Mouse (Mus musculus) thymus, adult 18-20 months (tissue): ENCODE results near the gene P2rx7.

ENCODE experiments used
- DNase-seq, 2 experiments: peaks; one replicate each; pipeline ENCODE4 v3.0.0; 2022; ENCODE audit warnings: mixed read lengths in 2 of 2

The P2rx7 gene

DNA sequence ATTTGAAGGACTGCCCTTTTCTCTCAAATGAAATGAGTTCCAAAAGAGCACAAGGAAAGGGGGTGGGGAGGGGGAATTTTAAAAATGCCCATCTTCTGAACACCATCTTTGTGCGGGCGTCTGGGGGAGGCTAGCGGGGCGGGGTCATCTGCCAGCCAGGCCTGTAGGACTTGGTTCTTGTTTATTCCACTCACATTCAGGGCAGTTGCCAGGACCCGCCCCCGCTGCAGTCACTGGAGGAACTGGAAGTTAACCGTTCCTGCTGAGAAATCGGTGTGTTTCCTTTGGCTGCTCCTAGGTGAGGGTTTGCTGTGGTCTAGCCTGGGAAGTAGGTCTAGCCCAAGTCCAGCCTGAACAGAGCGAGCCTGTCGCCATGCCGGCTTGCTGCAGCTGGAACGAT, at the start of gene P2rx7:
Gene P2rx7 (plus strand): TSS at position 211 of the 400 bp plus-strand sequence.
- no peak for DNase-seq

DNA sequence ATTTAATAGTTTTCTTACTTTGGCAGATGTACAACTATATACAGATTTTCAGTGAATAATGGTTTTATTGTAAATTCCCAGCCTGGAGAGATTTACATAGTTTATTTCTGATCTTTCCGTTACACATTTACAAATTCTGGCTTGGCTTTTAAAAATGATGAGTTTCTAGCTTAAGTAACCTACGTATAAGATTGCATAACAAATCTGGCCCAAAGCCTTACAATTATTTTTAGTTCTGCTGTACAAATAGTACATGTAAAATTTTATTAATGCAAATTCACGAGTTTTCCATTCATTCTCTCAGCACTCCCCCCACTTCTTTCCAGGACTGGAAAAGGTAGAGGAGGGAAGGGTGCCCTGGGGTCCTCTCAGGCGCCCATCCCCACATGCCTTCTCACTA, 48.2 kb upstream of the P2rx7 start:
- no peak for DNase-seq

DNA sequence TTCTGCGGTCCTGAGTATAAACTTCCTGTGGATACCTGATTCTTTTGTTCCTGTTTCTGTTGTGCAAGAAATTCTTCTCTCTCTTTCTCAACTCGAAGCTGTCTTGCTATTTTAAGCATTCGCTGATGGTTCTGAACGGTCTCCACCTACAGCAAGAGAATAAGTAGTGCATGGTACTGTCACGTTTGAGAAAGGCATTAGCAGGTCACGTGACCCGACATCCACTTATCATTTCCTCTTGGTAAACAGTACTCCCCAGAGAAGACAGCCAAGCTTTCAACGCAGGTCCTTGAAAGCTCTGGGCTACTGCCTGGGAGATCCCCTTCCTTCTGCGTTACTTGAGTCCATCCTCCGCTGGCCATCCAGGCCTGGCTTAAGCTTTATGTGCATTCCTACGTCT, 41.5 kb upstream of the P2rx7 start:
- DNase-seq, result peak; percentile 25 to 60

DNA sequence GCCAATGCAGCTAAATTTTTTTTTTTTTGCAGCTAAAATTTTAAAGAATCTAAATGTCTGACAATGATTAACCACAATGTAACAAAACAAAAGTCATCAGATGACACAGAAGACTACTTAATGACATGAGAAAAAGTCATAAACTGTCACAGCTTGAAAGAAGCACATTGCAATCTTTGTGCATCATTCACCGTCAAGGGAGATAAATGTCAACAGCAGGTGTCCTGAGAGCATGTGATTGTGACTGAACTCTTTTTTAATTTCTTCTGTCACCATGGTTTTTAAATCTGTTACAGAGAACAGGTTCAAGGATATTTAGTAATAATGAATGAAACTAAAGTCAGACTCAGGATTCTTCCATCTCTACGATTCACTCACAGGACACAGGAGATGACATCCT, 38.8 kb upstream of the P2rx7 start:
- DNase-seq, result no peak

DNA sequence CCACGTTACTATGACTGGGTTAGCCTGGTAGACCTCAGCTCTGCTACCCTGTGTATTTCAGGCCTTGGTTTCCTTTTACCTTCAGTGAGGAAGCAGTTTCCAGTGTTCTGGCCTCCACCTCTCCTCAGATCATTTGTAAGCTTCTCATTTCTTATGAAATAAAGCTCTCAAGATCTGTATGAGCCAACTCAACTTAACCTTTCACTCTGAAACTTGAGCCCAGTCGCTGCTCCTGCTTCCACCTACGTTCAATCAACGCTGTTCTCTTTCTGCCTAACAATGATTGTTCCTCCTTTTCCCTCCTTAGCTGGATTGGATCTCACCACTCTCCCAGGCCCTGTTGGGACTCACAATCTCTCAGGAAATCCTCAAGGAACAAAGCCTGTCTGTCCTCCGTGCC, 32.1 kb upstream of the P2rx7 start:
- DNase-seq, result no peak

DNA sequence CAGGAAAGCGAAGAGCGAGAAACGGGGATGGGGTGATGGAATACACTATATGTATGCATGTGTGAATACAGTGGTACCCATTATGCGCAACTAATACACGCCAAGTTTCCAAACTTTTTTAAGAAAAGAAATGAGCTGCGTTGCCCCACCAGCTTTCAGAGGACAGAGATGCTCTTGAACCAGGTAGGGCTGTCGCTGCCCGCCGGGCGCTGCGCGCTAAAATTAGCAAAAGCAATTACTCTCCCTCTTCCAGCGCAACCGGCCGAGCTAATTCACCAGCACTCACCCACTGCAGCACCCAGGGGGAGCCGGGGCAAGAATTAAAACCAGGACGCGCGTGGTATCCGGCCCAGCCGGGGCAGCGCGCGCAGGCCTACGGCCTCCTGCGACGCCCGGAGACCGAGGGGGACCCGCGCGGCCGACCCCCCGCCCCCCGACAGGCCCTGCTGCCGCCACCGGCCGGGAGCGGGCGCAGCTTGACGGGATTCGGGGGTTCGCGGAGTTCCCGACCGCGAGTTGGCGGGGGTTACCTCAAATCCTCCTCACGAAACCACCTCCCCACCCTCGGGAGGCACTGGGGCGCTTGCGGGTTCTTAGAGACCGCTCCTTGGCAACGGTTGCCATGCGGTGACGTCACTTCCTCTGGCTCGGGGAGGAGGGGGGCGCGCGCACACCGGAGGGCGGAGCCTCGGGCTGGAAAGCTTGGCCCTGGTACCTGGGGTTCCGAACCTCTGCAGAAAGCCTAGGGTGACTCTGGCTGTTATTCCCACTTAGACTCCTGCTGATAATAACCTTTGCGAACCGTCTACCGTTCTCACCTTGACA, 29.6 kb upstream of the P2rx7 start, which contains the start of gene Ift81:
Gene Ift81 (minus strand): TSS at position 611 of the 825 bp plus-strand sequence.
- DNase-seq, result peak; percentile 88 to 93

DNA sequence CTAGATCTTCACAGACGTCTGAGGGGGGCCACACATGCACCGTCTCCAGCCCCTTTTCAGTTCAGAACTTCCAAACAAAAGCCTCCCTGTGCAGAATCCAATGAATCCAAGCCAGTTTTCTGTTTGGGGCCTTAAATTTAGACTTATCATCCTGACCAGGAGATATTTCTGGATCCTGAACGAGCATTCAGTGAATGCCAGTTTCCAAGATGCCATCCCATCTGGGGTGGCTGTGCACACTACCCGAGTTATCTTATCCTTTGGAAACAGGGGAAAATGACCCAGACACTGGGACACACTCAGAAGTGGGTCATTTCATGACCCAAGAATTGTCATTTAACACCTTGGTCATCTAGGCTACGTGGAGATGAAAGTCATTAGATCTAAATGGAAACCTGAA, 26.0 kb upstream of the P2rx7 start:
- DNase-seq, result no peak

DNA sequence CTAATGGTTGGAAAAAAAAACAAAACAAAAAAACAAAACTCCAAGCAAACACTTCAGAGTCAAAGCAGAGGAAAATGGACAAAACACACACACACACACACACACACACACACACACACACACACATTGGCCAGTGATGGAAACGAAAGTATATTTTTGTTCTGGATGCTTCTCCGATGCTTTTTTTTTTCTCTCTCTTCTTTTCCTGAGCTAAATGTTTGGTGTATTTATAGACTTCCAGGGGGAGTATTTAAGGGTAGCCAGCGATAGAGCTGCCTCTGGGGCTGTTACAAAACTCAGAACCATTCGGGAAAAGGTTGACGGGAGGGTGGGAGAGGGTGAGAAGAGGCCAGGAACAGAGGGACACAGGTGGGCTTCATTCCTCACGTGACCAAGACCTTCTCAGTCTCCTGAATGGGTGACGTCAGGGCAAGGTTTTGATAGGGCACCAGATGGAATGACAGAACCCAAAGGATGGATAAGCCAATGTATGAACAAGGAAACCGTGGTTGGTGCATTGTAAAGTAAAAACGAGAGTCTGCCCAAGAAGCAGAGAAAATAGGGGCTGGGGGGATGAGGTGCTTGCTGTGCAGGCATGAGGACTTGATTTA, 23.9 kb upstream of the P2rx7 start:
- DNase-seq, result no peak

DNA sequence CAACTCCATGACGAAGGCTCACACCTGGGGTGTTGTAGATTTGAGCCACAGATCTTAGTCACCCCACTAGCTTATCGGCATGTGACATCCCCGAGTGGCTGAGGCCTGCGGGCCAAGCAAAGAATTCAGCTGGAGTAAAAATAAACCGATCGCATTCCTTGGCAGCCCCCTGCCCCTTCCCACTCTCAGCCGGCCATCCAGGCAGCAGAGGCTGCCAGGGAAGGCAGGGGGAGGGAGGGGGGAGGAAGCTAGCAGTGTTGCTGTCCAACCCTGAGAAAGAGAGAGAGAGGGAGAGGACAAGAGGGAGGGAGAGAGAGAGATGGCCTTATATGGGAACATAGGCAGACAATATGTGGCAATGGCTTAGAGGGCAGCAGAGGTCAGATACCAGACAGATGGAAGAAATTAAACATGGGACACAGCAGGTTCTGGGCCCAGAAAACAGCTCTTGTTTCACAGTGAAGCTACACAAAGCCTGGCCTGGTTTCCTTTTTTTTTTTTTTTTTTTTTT, 22.3 kb upstream of the P2rx7 start:
- no peak for DNase-seq

DNA sequence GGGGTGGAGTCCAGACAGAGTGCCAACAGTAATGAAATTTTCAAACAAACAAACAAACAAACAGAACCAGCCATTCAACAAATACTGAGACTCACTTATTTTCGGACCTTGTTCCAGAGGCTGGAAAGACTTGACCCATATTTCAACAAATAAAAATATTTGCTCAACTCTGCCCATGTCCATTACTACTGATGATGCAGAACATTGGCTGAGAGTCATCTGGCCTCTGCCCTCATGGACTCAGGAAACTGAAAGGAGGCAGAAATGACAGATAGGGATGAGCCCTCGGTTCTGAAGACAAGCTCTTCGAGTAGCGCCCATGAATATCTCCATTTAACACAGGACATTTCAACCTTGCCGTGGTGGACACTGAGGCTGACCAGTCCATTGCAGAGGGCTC, 21.2 kb upstream of the P2rx7 start:
- no peak for DNase-seq

DNA sequence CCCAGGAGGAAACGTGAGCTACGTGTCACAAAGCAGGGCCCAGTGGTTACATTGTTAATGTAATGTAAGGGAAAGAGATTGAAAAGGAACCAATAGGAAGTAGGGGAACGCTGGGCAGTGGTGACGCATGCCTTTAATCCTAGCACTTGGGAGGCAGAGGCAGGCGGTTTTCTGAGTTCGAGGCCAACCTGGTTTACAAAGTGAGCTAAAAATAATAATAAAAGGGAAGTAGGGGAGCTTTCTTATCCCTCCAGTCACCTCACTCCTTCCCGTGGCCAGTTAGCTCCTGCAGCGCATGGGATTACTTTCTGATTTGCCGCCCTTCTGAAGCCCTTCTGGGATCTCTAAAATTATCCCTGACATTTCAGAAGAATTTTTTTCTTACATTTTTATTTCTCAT, 19.9 kb upstream of the P2rx7 start:
- DNase-seq, result no peak

DNA sequence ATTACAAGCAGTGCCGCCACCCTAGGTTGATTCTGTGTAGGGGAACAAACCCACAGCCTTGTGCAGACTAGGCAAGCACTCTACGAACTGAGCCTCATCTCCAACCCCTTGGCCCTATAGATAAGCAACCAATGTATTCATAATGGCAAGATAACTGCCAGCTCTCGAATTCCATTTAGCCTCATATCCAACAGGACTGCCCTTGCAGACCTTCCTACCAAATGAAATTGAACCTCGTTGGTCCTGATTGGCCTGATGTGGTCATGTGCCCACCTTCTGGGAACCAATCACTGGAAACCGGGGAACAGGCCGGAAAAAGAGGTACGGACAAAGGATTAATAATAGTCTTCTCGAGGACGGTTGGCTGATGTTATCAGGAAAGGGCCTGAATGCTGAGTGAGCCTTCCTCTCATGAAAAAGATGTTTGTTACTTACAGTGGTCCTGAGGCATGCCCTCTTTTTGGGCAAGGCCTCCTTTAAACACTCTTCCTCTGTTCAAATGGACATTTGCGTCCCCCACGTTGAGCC, 18.7 kb upstream of the P2rx7 start:
- DNase-seq, result no peak

DNA sequence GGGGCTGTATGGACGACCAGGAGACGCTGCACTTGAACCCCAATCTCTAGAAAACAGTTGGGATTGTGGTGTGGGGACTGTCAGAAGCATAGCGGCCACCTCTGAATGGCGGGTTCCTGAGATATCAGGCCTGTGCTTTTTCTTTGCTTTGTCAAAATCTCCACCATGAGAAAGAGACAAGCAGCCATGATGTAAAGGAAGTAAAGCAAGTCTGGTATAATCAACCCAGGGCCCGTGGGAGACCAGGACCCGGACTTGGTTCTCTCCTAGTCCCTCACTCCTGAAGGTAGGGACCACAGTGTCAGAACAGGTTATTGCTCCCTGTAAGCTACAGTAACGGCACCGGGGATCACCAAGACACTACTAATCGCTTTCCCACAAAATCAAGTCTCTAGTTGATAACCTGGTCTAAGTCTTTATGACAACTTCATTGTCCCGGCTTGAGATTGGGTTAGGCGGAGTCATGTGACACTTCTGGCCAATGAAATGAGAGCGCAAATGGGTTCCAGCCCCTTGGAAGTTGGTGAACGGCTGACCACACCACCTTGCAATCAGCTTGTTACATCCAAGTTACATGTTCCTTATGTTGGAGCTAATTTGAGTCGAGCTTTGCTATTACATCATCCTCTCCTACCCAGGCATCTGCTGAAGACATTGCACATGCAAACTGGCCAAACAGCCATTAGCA, 18.0 kb upstream of the P2rx7 start:
- no peak for DNase-seq

DNA sequence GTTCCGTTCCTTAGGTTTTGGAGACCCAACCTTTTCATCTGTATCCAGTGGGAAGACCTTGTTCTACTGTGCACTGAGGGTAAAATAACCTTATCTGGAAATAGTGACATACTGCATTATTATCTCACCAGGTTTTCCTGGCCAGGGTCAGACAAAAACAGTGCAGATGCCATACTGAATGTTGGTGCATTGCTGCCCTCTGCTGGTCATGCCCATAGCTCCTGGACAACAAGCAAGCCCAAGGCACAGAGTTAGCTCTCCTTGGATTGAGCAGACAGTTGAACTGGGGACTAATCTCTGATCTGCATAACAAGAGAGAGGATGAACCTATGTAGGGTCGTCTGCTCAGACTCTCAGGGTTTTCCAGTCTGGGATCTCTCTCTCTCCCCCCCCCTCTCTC, 16.5 kb upstream of the P2rx7 start:
- DNase-seq, result peak; percentile 41 to 61

DNA sequence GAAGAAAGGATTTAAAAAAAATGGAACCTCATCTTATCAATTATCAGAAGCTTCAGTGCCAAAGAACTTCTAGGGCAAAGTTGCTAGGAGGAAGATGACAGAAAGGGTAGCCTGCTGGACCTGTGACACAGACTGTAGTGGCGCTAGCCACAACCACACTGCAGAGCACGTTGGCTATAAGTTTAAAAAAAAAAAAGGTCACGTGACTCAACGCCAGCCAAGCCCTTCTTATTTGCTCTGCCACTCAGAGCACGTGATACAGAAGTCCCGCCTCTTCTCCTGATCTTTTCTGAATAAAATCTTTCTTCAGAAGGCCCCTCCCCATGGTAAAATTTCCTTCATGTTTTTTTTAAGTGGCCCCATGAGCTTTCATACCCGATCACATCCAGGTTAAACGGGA, 8.5 kb upstream of the P2rx7 start:
- DNase-seq, result no peak

DNA sequence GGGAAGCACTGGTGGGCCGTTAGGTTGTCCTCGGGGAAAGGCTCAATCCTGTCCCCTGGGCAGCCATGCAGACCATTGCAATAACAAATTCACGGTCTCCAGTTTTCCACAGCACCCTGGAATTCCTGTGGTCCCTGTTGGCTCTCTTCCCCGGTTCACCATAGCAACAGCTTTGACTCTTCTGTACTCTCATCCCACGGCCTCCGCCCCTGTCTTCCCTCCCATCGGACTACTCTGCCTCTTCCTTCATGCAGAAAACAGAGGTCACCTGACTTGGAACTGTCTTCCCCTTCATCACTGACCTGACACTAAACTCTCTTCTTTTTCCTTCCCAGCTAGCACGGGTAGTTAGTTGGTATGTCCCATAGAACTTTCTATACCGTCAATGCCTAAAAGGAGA, 7.4 kb upstream of the P2rx7 start:
- DNase-seq, result no peak

DNA sequence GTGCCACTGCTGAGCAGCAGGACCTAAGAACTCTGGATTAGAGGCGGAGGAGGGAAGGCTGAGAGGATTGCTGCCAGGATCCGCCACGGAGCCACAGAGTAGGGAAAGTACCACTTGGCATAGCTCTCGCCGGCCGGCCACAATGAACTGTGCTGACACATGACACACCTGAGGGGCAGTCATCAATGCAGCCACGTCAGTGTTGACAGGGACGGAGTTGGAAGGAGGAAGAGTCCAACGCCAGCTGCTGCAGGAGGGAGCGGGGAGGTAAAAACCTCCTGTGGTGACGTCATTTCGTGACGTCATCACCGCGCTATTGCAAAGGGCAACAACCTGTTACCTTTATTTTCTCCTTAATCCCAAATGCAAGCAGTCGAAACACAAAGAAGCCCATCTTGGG, 6.8 kb upstream of the P2rx7 start:
- no peak for DNase-seq

DNA sequence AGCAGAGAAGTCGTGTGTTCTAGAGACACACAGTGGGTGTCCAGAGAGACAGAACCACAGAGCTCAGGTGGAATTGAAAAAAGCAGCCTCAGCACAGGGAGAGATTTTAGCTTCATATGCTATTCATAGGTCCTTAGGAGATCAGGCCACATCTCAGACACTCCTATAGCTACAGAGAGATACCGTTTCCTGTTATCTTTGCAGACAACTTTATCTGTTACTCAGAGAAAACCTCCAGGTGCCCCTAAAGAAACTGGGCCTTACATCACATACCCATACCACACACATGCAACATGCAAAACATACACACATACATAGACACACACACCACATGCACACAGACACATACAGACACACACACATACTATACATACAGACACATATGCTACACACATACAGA, 5.4 kb upstream of the P2rx7 start:
- DNase-seq, result no peak

DNA sequence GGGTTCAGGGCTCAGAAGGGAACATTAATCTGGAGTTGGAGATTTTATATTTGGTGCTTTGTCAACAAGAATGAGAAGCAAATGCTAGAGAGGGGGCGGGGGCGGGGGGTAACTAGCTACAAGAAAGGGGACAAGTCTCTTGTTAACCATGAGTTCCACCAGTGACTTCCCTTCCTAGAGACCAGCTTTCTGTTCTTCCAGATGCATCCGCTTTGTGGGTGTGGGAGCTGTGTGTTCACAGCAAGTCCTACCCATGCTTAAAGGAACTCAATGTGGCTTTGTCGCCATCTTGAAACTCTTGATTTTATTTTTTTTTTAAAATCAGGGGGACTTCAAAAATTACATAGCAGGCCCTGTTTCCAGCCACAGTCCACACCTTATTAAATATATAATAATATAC, 4.2 kb upstream of the P2rx7 start:
- no peak for DNase-seq

DNA sequence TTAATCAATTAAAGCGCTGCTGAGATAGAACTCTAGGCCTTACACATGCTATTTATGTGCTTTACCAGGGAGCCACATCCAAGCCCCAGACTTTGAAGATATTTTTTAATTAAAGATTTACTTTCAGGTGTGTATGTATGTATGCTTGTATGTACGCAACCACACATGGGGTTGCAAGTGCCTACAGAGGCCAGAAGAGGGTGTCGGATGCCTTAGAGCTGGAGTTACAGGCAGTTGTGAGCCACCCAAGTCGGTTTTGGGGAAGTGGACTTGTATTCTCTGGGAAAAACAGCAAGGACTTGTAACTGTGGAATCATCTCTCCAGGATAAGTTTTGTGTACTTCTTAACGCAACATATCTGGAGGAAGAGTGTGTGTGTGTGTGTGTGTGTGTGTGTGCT, 3.7 kb upstream of the P2rx7 start:
- DNase-seq, result no peak

DNA sequence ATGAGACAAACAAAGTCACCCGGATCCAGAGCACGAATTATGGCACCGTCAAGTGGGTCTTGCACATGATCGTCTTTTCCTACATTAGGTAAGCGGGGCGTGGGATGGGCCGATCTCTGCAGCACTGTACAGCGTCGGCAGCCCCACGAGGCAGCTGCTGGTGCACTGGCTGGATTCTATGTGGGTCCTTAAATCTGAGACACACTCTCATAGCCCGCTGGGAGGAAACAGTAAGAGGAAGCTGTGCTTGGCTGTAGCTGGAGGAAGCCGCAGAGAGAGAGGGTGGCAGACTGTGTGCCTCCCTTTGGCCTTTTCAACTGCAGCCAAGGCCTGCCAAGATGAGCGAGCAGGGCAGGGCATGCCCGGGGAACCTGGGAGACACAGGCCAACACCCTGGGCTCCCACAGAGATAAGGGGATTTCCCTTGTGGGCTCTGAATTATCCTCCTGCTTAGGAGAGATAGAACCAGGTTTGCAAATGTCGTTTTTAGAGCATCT, 448 bp downstream of the P2rx7 start:
- peak in 1 of 2 experiments; percentile 24 for DNase-seq

DNA sequence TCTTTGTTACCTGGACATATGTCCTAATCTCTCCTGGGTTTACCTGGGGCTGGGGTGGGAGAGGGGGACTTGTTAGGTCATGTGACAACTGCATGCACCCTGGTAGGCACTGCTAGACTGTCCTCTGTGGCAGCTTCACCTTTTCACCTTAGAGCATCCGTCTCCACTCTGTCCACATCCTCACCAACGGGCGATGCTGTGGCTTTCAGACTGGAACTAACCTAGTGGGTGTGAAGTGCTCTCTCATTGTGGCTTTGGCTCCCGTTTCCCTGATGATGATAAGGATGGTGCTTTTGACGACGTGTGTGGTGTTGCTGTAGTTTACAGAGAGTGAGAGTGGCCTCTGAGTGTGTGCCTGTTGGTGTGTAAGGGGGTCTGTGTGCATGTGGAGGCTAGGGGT, 1.6 kb downstream of the P2rx7 start:
- no peak for DNase-seq

DNA sequence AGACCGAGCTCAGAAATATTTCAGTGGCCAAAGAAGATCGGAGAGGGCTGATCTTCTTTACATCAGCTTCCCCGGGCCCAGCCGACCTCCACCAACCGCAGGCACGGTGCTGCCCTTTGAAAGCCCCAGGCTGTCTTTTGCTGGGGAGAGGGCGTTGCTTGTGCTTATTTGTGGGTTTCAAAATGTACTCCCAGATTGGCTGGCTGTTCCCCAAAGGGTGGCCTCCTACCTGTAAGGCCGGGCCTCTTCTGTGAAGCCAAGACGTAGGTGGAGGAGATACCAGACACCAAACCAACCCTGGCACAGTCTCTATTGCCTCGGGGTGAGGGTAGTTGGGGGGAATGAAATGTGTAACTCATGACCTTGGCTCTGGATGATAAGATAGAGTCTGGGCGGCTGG, 2.3 kb downstream of the P2rx7 start:
- DNase-seq, result no peak
